ENCODE assay signal across 8 mouse cellular contexts in genomic region chr11:98355732-98356299, GRCm38 (mm10). TPM values are rescaled to one million over a fixed set of nuclear protein-coding genes. Genes with fewer than 3 reads are reported as not detected.
DNase-seq lines count a peak whose midpoint lies in the region; ATAC-seq lines count a peak whose summit lies in the region.

No protein-coding gene starts in this region.

- H3K9ac ChIP-seq in midbrain, embryonic 13.5 days (replicated peaks): no peak overlapping the region
- no peak overlapping the region for H3K9ac ChIP-seq in intestine, embryonic 15.5 days

- peaks cover 48% of the 10 kb centered on the region for H3K4me1 ChIP-seq in midbrain, embryonic 10.5 days
- H3K4me1 ChIP-seq in midbrain, embryonic 13.5 days (replicated peaks): peaks cover 36% of the 10 kb centered on the region
- peaks cover 43% of the 10 kb centered on the region for H3K4me1 ChIP-seq in intestine, embryonic 15.5 days (replicated peaks)

- H3K27me3 ChIP-seq in midbrain, embryonic 10.5 days (ENCODE audit: low read depth, poor library complexity, severe bottlenecking): peaks cover 64% of the 10 kb centered on the region
- H3K27me3 ChIP-seq in midbrain, embryonic 13.5 days: peaks cover 49% of the 10 kb centered on the region
- H3K27me3 ChIP-seq in intestine, embryonic 15.5 days (replicated peaks): peaks cover 15% of the 10 kb centered on the region

- H3K9me3 ChIP-seq in midbrain, embryonic 10.5 days (replicated peaks): no peaks in the 10 kb centered on the region
- H3K9me3 ChIP-seq in midbrain, embryonic 13.5 days: no peaks in the 10 kb centered on the region
- H3K9me3 ChIP-seq in intestine, embryonic 15.5 days: no peaks in the 10 kb centered on the region

- no peak overlapping the region for H3K4me2 ChIP-seq in midbrain, embryonic 13.5 days (replicated peaks)
- no peak overlapping the region for H3K4me2 ChIP-seq in intestine, embryonic 15.5 days (replicated peaks)

- DNase-seq in adrenal gland, adult (ENCODE audit: inconsistent age in 2 of 2, low spot score in 1 of 2): peak; percentile 35 to 85
- no peak for DNase-seq in adrenal gland, postnatal 4 days (ENCODE audit: low spot score in 2 of 2)
- peak; percentile 62 for DNase-seq in midbrain, embryonic 10.5 days (ENCODE audit: low spot score)
- peak; percentile 92 for DNase-seq in embryo, embryonic 10.5 days (ENCODE audit: low spot score)
- DNase-seq in lung, postnatal 36 days: peak; percentile 78
- DNase-seq in thymus, postnatal 10 days (ENCODE audit: low spot score in 2 of 2): peak; percentile 59 to 76

- H3K27ac ChIP-seq in midbrain, embryonic 10.5 days (replicated peaks): no peak overlapping the region
- no peak overlapping the region for H3K27ac ChIP-seq in midbrain, embryonic 13.5 days
- peak overlapping the region; percentile 22; the same call in 1 of the 2 replicates for H3K27ac ChIP-seq in intestine, embryonic 15.5 days

- no peak for ATAC-seq in midbrain, embryonic 13.5 days
- no peak for ATAC-seq in intestine, embryonic 15.5 days

- no peaks in the 10 kb centered on the region for H3K36me3 ChIP-seq in midbrain, embryonic 10.5 days
- no peaks in the 10 kb centered on the region for H3K36me3 ChIP-seq in midbrain, embryonic 13.5 days
- no peaks in the 10 kb centered on the region for H3K36me3 ChIP-seq in intestine, embryonic 15.5 days

- 13% methylated on average over 6 of the region's 6 CpGs for WGBS in midbrain, embryonic 10.5 days
- 7% methylated on average over 6 of the region's 6 CpGs for WGBS in midbrain, embryonic 13.5 days
- WGBS in intestine, embryonic 15.5 days: 9% methylated on average over 6 of the region's 6 CpGs

- no peak overlapping the region for H3K4me3 ChIP-seq in midbrain, embryonic 10.5 days
- no peak overlapping the region for H3K4me3 ChIP-seq in midbrain, embryonic 13.5 days (replicated peaks)
- no peak overlapping the region for H3K4me3 ChIP-seq in intestine, embryonic 15.5 days (replicated peaks)

RNA-seq across cellular contexts. Expression of gene Stard3, which starts 2.4 kb away (rescaled TPM):
- total RNA-seq in adrenal gland, postnatal 4 days (2021): 10 to 100 TPM; 30.3 to 30.9 TPM
- polyA plus RNA-seq in midbrain, embryonic 10.5 days (2016; fragmentation: Nextera tagmentation; extraction: Ambion mirVana): 54.5 and 55.6 TPM in 2 replicates
- polyA plus RNA-seq in midbrain, embryonic 13.5 days (2015; fragmentation: Nextera tagmentation; extraction: Ambion mirVana): 44.5 and 46.9 TPM in 2 replicates
- polyA plus RNA-seq in intestine, embryonic 15.5 days (2015; fragmentation: Nextera tagmentation; extraction: Ambion mirVana): 39.4 and 39.7 TPM in 2 replicates

RNA-seq across cellular contexts. Expression of gene Ppp1r1b, which starts 7.6 kb away (rescaled TPM):
- 1 to 10 TPM; 1.3 to 1.9 TPM for total RNA-seq in adrenal gland, postnatal 4 days (2021)
- polyA plus RNA-seq in midbrain, embryonic 10.5 days (2016; fragmentation: Nextera tagmentation; extraction: Ambion mirVana): 1.0 and 1.6 TPM in 2 replicates
- 0.73 and 1.9 TPM in 2 replicates for polyA plus RNA-seq in midbrain, embryonic 13.5 days (2015; fragmentation: Nextera tagmentation; extraction: Ambion mirVana)
- polyA plus RNA-seq in intestine, embryonic 15.5 days (2015; fragmentation: Nextera tagmentation; extraction: Ambion mirVana): 52.2 and 68.9 TPM in 2 replicates

RNA-seq across cellular contexts. Expression of gene Neurod2, which starts 26.4 kb away (rescaled TPM):
- under 1 TPM in 1 of 2 experiments, not detected in 1; 0.34 TPM for total RNA-seq in adrenal gland, postnatal 4 days (2021)
- 0.05 and 0.09 TPM in 2 replicates for polyA plus RNA-seq in midbrain, embryonic 10.5 days (2016; fragmentation: Nextera tagmentation; extraction: Ambion mirVana)
- 6.7 and 9.3 TPM in 2 replicates for polyA plus RNA-seq in midbrain, embryonic 13.5 days (2015; fragmentation: Nextera tagmentation; extraction: Ambion mirVana)
- polyA plus RNA-seq in intestine, embryonic 15.5 days (2015; fragmentation: Nextera tagmentation; extraction: Ambion mirVana): 0.09 TPM in 2 replicates

RNA-seq across cellular contexts. Expression of gene Tcap, which starts 27.8 kb away (rescaled TPM):
- 10 to 100 TPM in 1 of 2 experiments, 1 to 10 TPM in 1; 8.6 to 16.7 TPM for total RNA-seq in adrenal gland, postnatal 4 days (2021)
- 0.19 TPM in 1 of 2 replicates, not detected in the other for polyA plus RNA-seq in midbrain, embryonic 10.5 days (2016; fragmentation: Nextera tagmentation; extraction: Ambion mirVana)
- polyA plus RNA-seq in midbrain, embryonic 13.5 days (2015; fragmentation: Nextera tagmentation; extraction: Ambion mirVana): 0.23 and 0.28 TPM in 2 replicates
- 0.25 TPM in 1 of 2 replicates, not detected in the other for polyA plus RNA-seq in intestine, embryonic 15.5 days (2015; fragmentation: Nextera tagmentation; extraction: Ambion mirVana)

RNA-seq across cellular contexts. Expression of gene Pnmt, which starts 30.4 kb away (rescaled TPM):
- 100 to 1,000 TPM; 686 to 903 TPM for total RNA-seq in adrenal gland, postnatal 4 days (2021)
- not detected in 2 replicates for polyA plus RNA-seq in midbrain, embryonic 10.5 days (2016; fragmentation: Nextera tagmentation; extraction: Ambion mirVana)
- 0.23 TPM in 1 of 2 replicates, not detected in the other for polyA plus RNA-seq in midbrain, embryonic 13.5 days (2015; fragmentation: Nextera tagmentation; extraction: Ambion mirVana)
- 0.19 TPM in 1 of 2 replicates, not detected in the other for polyA plus RNA-seq in intestine, embryonic 15.5 days (2015; fragmentation: Nextera tagmentation; extraction: Ambion mirVana)

Comparison
In these comparisons a context has a peak if more than half of its experiments do, and no peak if none do; other contexts are left out.
1. DNase-seq: peak in adrenal gland, adult (2 of 2), midbrain, embryonic 10.5 days (single experiment), embryo, embryonic 10.5 days (single experiment), lung, postnatal 36 days (single experiment) and thymus, postnatal 10 days (2 of 2); none in adrenal gland, postnatal 4 days (0 of 2).
2. RNA of gene Ppp1r1b, which starts 7.6 kb away (polyA plus RNA-seq): 52.2 to 68.9 TPM in intestine, embryonic 15.5 days; 0.73 to 1.9 TPM in midbrain, embryonic 13.5 days and 1.0 to 1.6 TPM in midbrain, embryonic 10.5 days; every median in the first group is over 10 times any median in the second.